Mouse (Mus musculus): ENCODE data around the gene Cyp4b1. TPM values are rescaled to one million over a fixed set of nuclear protein-coding genes. Genes with fewer than 3 reads are reported as not detected.

The Cyp4b1 gene
- total RNA-seq, 2 experiments from 2014 or later: 22.1 to 27.5 TPM

Other genes with a start within 250 kb of the Cyp4b1 start
- 1 to 10 TPM in 1 of 2 experiments, under 1 TPM in 1; 0.50 to 1.2 TPM for gene Cyp4a12b, start 236.1 kb downstream of the Cyp4b1 start, total RNA-seq (2021)
- not detected for gene Cyp4a30b, start 195.1 kb downstream of the Cyp4b1 start, total RNA-seq (2021)
- 10 to 100 TPM in 1 of 2 experiments, 1 to 10 TPM in 1; 2.7 to 26.4 TPM for gene Cyp4a14, start 151.6 kb downstream of the Cyp4b1 start, total RNA-seq (2021)
- 1 to 10 TPM; 3.2 to 7.4 TPM for gene Cyp4a10, start 129.5 kb downstream of the Cyp4b1 start, total RNA-seq (2021)
- gene Cyp4a31, start 84.1 kb downstream of the Cyp4b1 start, total RNA-seq (2021): 1 to 10 TPM; 5.1 to 5.9 TPM
- gene Cyp4a32, start 46.8 kb downstream of the Cyp4b1 start, total RNA-seq (2021): 1 to 10 TPM in 1 of 2 experiments, under 1 TPM in 1; 0.81 to 4.4 TPM
- 10 to 100 TPM; 68.1 to 71.2 TPM for gene Efcab14, start 90.0 kb upstream of the Cyp4b1 start, total RNA-seq (2021)
- 1 to 10 TPM; 2.4 to 2.5 TPM for gene Tex38, start 133.3 kb upstream of the Cyp4b1 start, total RNA-seq (2021)
- 10 to 100 TPM; 63.0 to 68.3 TPM for gene Atpaf1, start 137.1 kb upstream of the Cyp4b1 start, total RNA-seq (2021)
- 10 to 100 TPM; 17.5 to 20.4 TPM for gene Mob3c, start 180.4 kb upstream of the Cyp4b1 start, total RNA-seq (2021)
- gene Mknk1, start 191.5 kb upstream of the Cyp4b1 start, total RNA-seq (2021): 10 to 100 TPM; 52.7 to 59.0 TPM
- gene Kncn, start 236.7 kb upstream of the Cyp4b1 start, total RNA-seq (2021): not detected
- not detected for gene 6430628N08Rik, start 242.9 kb upstream of the Cyp4b1 start, total RNA-seq (2021)